Mouse (Mus musculus): ENCODE measurements around the gene Hoxb7.

Gene Hoxb7

GRCm38 (mm10) chr11:96284774-96285734 lies 1.4 kb upstream of the Hoxb7 start:
- DNase-seq (ENCODE audit: low spot score): peak; percentile 37

GRCm38 (mm10) chr11:96286739-96287385 lies 439 bp downstream of the Hoxb7 start:
- peak; percentile 52 for DNase-seq (ENCODE audit: low spot score)

GRCm38 (mm10) chr11:96287411-96287810 lies 988 bp downstream of the Hoxb7 start:
- DNase-seq (ENCODE audit: low spot score): no peak

GRCm38 (mm10) chr11:96288455-96289221 lies 2.2 kb downstream of the Hoxb7 start:
- DNase-seq (ENCODE audit: low spot score): no peak

- no peak for DNase-seq (ENCODE audit: low spot score)
Observed at GRCm38 (mm10) chr11:96289293-96289692, 2.9 kb downstream of the Hoxb7 start.

- DNase-seq (ENCODE audit: low spot score): no peak
Observed at GRCm38 (mm10) chr11:96289837-96290236, 3.4 kb downstream of the Hoxb7 start.

GRCm38 (mm10) chr11:96290705-96291355 lies 4.4 kb downstream of the Hoxb7 start:
- DNase-seq (ENCODE audit: low spot score): no peak

GRCm38 (mm10) chr11:96291681-96292564 lies 5.5 kb downstream of the Hoxb7 start, which contains the start of gene Hoxb6:
Hoxb6 (plus strand) TSS chr11:96292476.
- DNase-seq (ENCODE audit: low spot score): peak; percentile 82

GRCm38 (mm10) chr11:96292565-96293301 lies 6.3 kb downstream of the Hoxb7 start:
- DNase-seq (ENCODE audit: low spot score): no peak

- no peak for DNase-seq (ENCODE audit: low spot score)
Observed at GRCm38 (mm10) chr11:96293302-96293921, 7.0 kb downstream of the Hoxb7 start.

- DNase-seq (ENCODE audit: low spot score): peak; percentile 87
Observed at GRCm38 (mm10) chr11:96294245-96295091, 8.0 kb downstream of the Hoxb7 start.

GRCm38 (mm10) chr11:96295092-96295835 lies 8.8 kb downstream of the Hoxb7 start:
- peak; percentile 64 for DNase-seq (ENCODE audit: low spot score)

- DNase-seq (ENCODE audit: low spot score): no peak
Observed at GRCm38 (mm10) chr11:96296997-96297396, 10.6 kb downstream of the Hoxb7 start.

- no peak for DNase-seq (ENCODE audit: low spot score)
Observed at GRCm38 (mm10) chr11:96297428-96297827, 11.0 kb downstream of the Hoxb7 start.

- no peak for DNase-seq (ENCODE audit: low spot score)
Observed at GRCm38 (mm10) chr11:96297968-96298635, 11.7 kb downstream of the Hoxb7 start.

GRCm38 (mm10) chr11:96298895-96299667 lies 12.7 kb downstream of the Hoxb7 start:
- DNase-seq (ENCODE audit: low spot score): peak; percentile 75

All from urinary bladder, postnatal 14 days (tissue).